Mouse (Mus musculus) heart, postnatal 0 days (tissue): Measurements from ENCODE around the gene Tssk2.

Experiments
- CTCF ChIP-seq: IDR thresholded peaks from 2 replicates; pipeline ENCODE4 v1.5.1; 2016; ENCODE audit warnings: antibody characterized with exemption, control low read depth, low read depth
- EP300 ChIP-seq: IDR thresholded peaks from 2 replicates; pipeline ENCODE4 v1.6.1; 2016; ENCODE audit warnings: antibody characterized with exemption, low read depth

DNA sequence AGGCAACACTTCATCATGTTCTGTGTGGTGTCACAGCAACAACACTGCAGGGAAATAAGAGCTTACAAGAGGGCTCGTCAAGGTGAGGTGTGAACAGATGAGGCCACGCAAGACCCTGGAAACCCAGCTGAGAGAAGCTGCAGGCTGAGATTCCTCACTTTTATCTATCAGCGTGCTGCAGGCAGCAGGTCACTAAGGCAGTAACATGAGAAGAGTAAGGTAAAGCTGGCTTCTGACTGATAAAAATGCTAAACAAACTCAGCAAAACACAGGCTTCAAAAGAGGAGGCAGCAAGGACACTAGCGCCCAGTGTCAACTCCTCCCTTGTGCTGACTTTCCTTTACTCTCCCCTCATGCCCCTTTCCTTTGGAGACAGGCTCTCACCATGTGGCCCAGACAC, 25.4 kb upstream of the Tssk2 start:
- TF ChIP-seq EP300, result no peak
- no peak for TF ChIP-seq CTCF
